Mouse (Mus musculus): Measurements from ENCODE around the gene Numb. TPM values are rescaled to one million over a fixed set of nuclear protein-coding genes. Genes with fewer than 3 reads are reported as not detected.

Numb gene
- total RNA-seq, 1 experiment, result 17.2 TPM

GRCm38 (mm10) chr12:83841409-83842190 is 80.1 kb downstream of the Numb start:
- DNase-seq (ENCODE audit: low read depth, low spot score), result no peak
- Histone ChIP-seq H3K4me1 (ENCODE audit: control insufficient read depth in 2 of 2, insufficient read depth in 2 of 2, low read length in 2 of 2, poor library complexity in 1 of 2) (peaks cover 2 to 5% of the 10 kb centered on the region in 2 experiments; a peak in 2 of 4 replicates), H3K9me3 (ENCODE audit: control insufficient read depth, insufficient read depth, low read depth, low read length) (no peaks in the 10 kb centered on the region), H3K36me3 (ENCODE audit: control insufficient read depth, insufficient read depth, low read length, poor library complexity, severe bottlenecking) (no peaks in the 10 kb centered on the region), H3K9ac (ENCODE audit: insufficient read depth, low read depth, low read length, poor library complexity, severe bottlenecking) (peak overlapping the region; percentile 56; the same call in 1 of the 2 replicates), H3K27ac (ENCODE audit: insufficient read depth, low read depth, low read length, poor library complexity, severe bottlenecking) (no peak overlapping the region), H3K4me3 (ENCODE audit: insufficient read depth in 1 of 2, low read depth in 1 of 2, low read length in 2 of 2, poor library complexity in 1 of 2, severe bottlenecking in 1 of 2) (no peak overlapping the region)
- in situ Hi-C loops (cut with MboI; ENCODE audit: low sequenced_read_pairs in 2 of 2, unreplicated experiment in 2 of 2), result no loop called here
- TF ChIP-seq MAFK (IDR thresholded peaks at IDR 0.05; ENCODE audit: insufficient read depth, low read depth, low read length), result no peak
- TF ChIP-seq ZC3H11A (IDR thresholded peaks at IDR 0.05; ENCODE audit: borderline replicate concordance, low read depth, low read length), result no peak

DNA sequence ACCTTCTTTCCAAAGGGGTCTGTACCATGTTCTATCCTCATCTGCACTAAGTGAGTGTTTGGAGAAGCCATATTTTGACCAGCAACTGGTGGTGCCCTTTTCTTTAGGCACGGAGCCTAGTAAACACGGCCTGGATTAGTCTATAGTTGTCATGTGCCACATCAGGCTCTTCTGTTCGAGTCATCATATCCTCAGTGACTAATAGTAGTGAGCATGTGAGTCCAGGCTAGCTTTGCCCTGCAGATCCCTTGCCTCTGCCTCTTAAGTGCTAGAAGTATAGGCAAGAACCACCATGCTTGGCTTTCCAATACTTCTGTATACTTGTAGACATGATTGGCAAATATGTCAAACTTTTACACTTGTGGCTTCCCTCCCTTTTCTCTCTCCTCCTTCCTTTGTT is 87.8 kb downstream of the Numb start:
- Histone ChIP-seq H3K4me3 (ENCODE audit: insufficient read depth in 1 of 2, low read depth in 1 of 2, low read length in 2 of 2, poor library complexity in 1 of 2, severe bottlenecking in 1 of 2) (no peak overlapping the region), H3K9ac (ENCODE audit: insufficient read depth, low read depth, low read length, poor library complexity, severe bottlenecking) (no peak overlapping the region), H3K4me1 (ENCODE audit: control insufficient read depth in 2 of 2, insufficient read depth in 2 of 2, low read length in 2 of 2, poor library complexity in 1 of 2) (no peaks in the 10 kb centered on the region), H3K9me3 (ENCODE audit: control insufficient read depth, insufficient read depth, low read depth, low read length) (no peaks in the 10 kb centered on the region), H3K27ac (ENCODE audit: insufficient read depth, low read depth, low read length, poor library complexity, severe bottlenecking) (no peak overlapping the region), H3K36me3 (ENCODE audit: control insufficient read depth, insufficient read depth, low read length, poor library complexity, severe bottlenecking) (no peaks in the 10 kb centered on the region)
- TF ChIP-seq MAFK (IDR thresholded peaks at IDR 0.05; ENCODE audit: insufficient read depth, low read depth, low read length), result no peak
- no peak for TF ChIP-seq ZNF384 (IDR thresholded peaks at IDR 0.05; ENCODE audit: low read depth, low read length)
- TF ChIP-seq ZC3H11A (IDR thresholded peaks at IDR 0.05; ENCODE audit: borderline replicate concordance, low read depth, low read length), result no peak
- TF ChIP-seq HCFC1 (IDR thresholded peaks at IDR 0.05; ENCODE audit: borderline replicate concordance, insufficient read depth, low read length), result no peak
- no peak for TF ChIP-seq CHD2 (IDR thresholded peaks at IDR 0.05; ENCODE audit: low read depth, low read length)
- in situ Hi-C loops (cut with MboI; ENCODE audit: low sequenced_read_pairs in 2 of 2, unreplicated experiment in 2 of 2), result no loop called here
- DNase-seq (ENCODE audit: low read depth, low spot score), result no peak

GRCm38 (mm10) chr12:83830424-83830823 is 91.3 kb downstream of the Numb start:
- Histone ChIP-seq H3K4me3 (ENCODE audit: insufficient read depth in 1 of 2, low read depth in 1 of 2, low read length in 2 of 2, poor library complexity in 1 of 2, severe bottlenecking in 1 of 2) (no peak overlapping the region), H3K27ac (ENCODE audit: insufficient read depth, low read depth, low read length, poor library complexity, severe bottlenecking) (no peak overlapping the region), H3K4me1 (ENCODE audit: control insufficient read depth in 2 of 2, insufficient read depth in 2 of 2, low read length in 2 of 2, poor library complexity in 1 of 2) (no peaks in the 10 kb centered on the region), H3K9me3 (ENCODE audit: control insufficient read depth, insufficient read depth, low read depth, low read length) (no peaks in the 10 kb centered on the region), H3K9ac (ENCODE audit: insufficient read depth, low read depth, low read length, poor library complexity, severe bottlenecking) (no peak overlapping the region), H3K36me3 (ENCODE audit: control insufficient read depth, insufficient read depth, low read length, poor library complexity, severe bottlenecking) (no peaks in the 10 kb centered on the region)
- TF ChIP-seq HCFC1 (IDR thresholded peaks at IDR 0.05; ENCODE audit: borderline replicate concordance, insufficient read depth, low read length) (no peak), ZNF384 (IDR thresholded peaks at IDR 0.05; ENCODE audit: low read depth, low read length) (no peak), CHD2 (IDR thresholded peaks at IDR 0.05; ENCODE audit: low read depth, low read length) (no peak), ZC3H11A (IDR thresholded peaks at IDR 0.05; ENCODE audit: borderline replicate concordance, low read depth, low read length) (no peak), MAFK (IDR thresholded peaks at IDR 0.05; ENCODE audit: insufficient read depth, low read depth, low read length) (no peak)
- in situ Hi-C loops (cut with MboI; ENCODE audit: low sequenced_read_pairs in 2 of 2, unreplicated experiment in 2 of 2), result no loop called here
- DNase-seq (ENCODE audit: low read depth, low spot score), result no peak

DNA sequence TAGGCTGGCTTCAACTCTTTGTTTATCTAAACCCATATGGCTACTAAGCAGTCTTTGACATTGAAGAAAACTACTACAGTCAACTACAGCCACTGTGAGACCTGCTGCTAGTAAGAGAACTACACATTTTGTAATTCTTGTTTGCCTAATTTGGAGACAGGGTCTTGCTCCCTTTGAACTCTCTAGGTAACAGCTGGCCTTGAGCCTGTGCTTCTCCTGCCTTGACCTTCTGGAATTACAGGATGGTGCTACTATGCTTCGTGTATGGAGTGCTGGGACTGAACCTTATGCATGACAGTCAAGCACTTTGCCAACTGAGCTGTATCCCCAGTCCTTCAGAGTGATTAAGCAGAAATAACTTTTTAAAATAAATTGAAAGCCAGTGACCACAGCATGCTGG is 105.1 kb downstream of the Numb start:
- no peak overlapping the region for H3K9ac ChIP-seq (ENCODE audit: insufficient read depth, low read depth, low read length, poor library complexity, severe bottlenecking)
- in situ Hi-C loops (cut with MboI; ENCODE audit: low sequenced_read_pairs in 2 of 2, unreplicated experiment in 2 of 2), result no loop called here
- no peaks in the 10 kb centered on the region for H3K9me3 ChIP-seq (ENCODE audit: control insufficient read depth, insufficient read depth, low read depth, low read length)
- DNase-seq (ENCODE audit: low read depth, low spot score), result no peak
- H3K36me3 ChIP-seq (ENCODE audit: control insufficient read depth, insufficient read depth, low read length, poor library complexity, severe bottlenecking), result no peaks in the 10 kb centered on the region
- H3K4me1 ChIP-seq (ENCODE audit: control insufficient read depth in 2 of 2, insufficient read depth in 2 of 2, low read length in 2 of 2, poor library complexity in 1 of 2), result peaks cover 0 to 2% of the 10 kb centered on the region in 2 experiments; a peak in 1 of 4 replicates
- no peak overlapping the region for H3K27ac ChIP-seq (ENCODE audit: insufficient read depth, low read depth, low read length, poor library complexity, severe bottlenecking)
- no peak overlapping the region for H3K4me3 ChIP-seq (ENCODE audit: insufficient read depth in 1 of 2, low read depth in 1 of 2, low read length in 2 of 2, poor library complexity in 1 of 2, severe bottlenecking in 1 of 2)
- TF ChIP-seq MAFK (IDR thresholded peaks at IDR 0.05; ENCODE audit: insufficient read depth, low read depth, low read length) (no peak), HCFC1 (IDR thresholded peaks at IDR 0.05; ENCODE audit: borderline replicate concordance, insufficient read depth, low read length) (no peak), ZC3H11A (IDR thresholded peaks at IDR 0.05; ENCODE audit: borderline replicate concordance, low read depth, low read length) (no peak), CHD2 (IDR thresholded peaks at IDR 0.05; ENCODE audit: low read depth, low read length) (no peak), ZNF384 (IDR thresholded peaks at IDR 0.05; ENCODE audit: low read depth, low read length) (no peak)
